In genomic region chr12:119981731-119982130, GRCm38 (mm10) we compare ENCODE assay signal across 9 mouse cellular contexts. TPM values are rescaled to one million over a fixed set of nuclear protein-coding genes. Genes with fewer than 3 reads are reported as not detected.
DNase-seq lines count a peak whose midpoint lies in the region; ATAC-seq and TF ChIP-seq lines count a peak whose summit lies in the region.
"Had no signal": no experiment of that assay in that cellular context is flagged by ENCODE, and none has a peak within 500 bp of the region (broad histone marks: within the 10 kb centered on the region; RNA-seq: fewer than 3 reads in every experiment).

No protein-coding gene starts in this region.

- TF ChIP-seq CTCF in spleen, adult 2 months (IDR thresholded peaks at IDR 0.05; ENCODE audit: extremely low read depth, insufficient read depth, insufficient read length, insufficient replicate concordance), result no peak

- H3K27ac ChIP-seq in spleen, adult 2 months (ENCODE audit: insufficient read depth, low read length), result no peak overlapping the region
- H3K27ac ChIP-seq in hindbrain, embryonic 14.5 days, result no peak overlapping the region
- H3K27ac ChIP-seq: hindbrain, embryonic 15.5 days had no signal

- H3K27me3 ChIP-seq in spleen, adult 2 months (ENCODE audit: control insufficient read depth, insufficient read depth, low read length), result no peaks in the 10 kb centered on the region
- H3K27me3 ChIP-seq in hindbrain, embryonic 14.5 days (ENCODE audit: control insufficient read depth, insufficient read depth, low read length), result no peaks in the 10 kb centered on the region
- H3K27me3 ChIP-seq: hindbrain, embryonic 15.5 days had no signal

- H3K9ac ChIP-seq in hindbrain, embryonic 14.5 days, result no peak overlapping the region
- H3K9ac ChIP-seq: hindbrain, embryonic 15.5 days had no signal

- H3K4me1 ChIP-seq in spleen, adult 2 months (ENCODE audit: control insufficient read depth, insufficient read depth, insufficient read length), result no peaks in the 10 kb centered on the region
- no peaks in the 10 kb centered on the region for H3K4me1 ChIP-seq in hindbrain, embryonic 14.5 days (replicated peaks; ENCODE audit: control insufficient read depth, insufficient read depth, low read length)
- H3K4me1 ChIP-seq: hindbrain, embryonic 15.5 days had no signal

- H3K4me3 ChIP-seq in spleen, adult 2 months (ENCODE audit: extremely low read depth, insufficient read depth, insufficient read length), result no peak overlapping the region
- no peak overlapping the region for H3K4me3 ChIP-seq in hindbrain, embryonic 14.5 days (replicated peaks; ENCODE audit: low read length)
- H3K4me3 ChIP-seq: hindbrain, embryonic 15.5 days had no signal

- no peaks in the 10 kb centered on the region for H3K9me3 ChIP-seq in hindbrain, embryonic 14.5 days (ENCODE audit: control insufficient read depth, low read length)
- H3K9me3 ChIP-seq: hindbrain, embryonic 15.5 days had no signal

- no peaks in the 10 kb centered on the region for H3K36me3 ChIP-seq in spleen, adult 2 months (ENCODE audit: control insufficient read depth, insufficient read depth, low read length)
- H3K36me3 ChIP-seq in hindbrain, embryonic 14.5 days (replicated peaks; ENCODE audit: control insufficient read depth, insufficient read depth), result no peaks in the 10 kb centered on the region
- H3K36me3 ChIP-seq: hindbrain, embryonic 15.5 days had no signal

- peak; percentile 71 to 77 for DNase-seq in cerebellum, postnatal 10 days
- DNase-seq in spleen, adult 2 months (ENCODE audit: low read depth in 1 of 2, low spot score in 2 of 2), result peak; percentile 1 to 4
- DNase-seq in spleen, adult 12 weeks (ENCODE audit: low spot score), result no peak
- peak; percentile 85 for DNase-seq in hindbrain, embryonic 14.5 days (ENCODE audit: low spot score)
- DNase-seq in lung, postnatal 10 days, result peak; percentile 45
- peak; percentile 46 for DNase-seq in telencephalon, adult 2 months (ENCODE audit: low read depth, low spot score)

- 0% methylated on average over 2 of the region's 2 CpGs for WGBS in spleen, adult 2 months
- 1% methylated on average over 2 of the region's 2 CpGs for WGBS in hindbrain, embryonic 14.5 days

- no peak for TF ChIP-seq POLR2A in spleen, adult 2 months (IDR thresholded peaks at IDR 0.05; ENCODE audit: low read depth, low read length)

- ATAC-seq in cerebellum, adult (ENCODE audit: insufficient number of reproducible peaks, low FRiP score, low TSS enrichment), result no peak
- peak; percentile 83 for ATAC-seq in common myeloid progenitor, adult 5-6 weeks (replicated peaks; ENCODE audit: low read depth, poor library complexity, severe bottlenecking)
- no peak for ATAC-seq in hindbrain, embryonic 14.5 days (ENCODE audit: low FRiP score)

- no peak overlapping the region for H3K4me2 ChIP-seq in hindbrain, embryonic 14.5 days (replicated peaks)
- H3K4me2 ChIP-seq: hindbrain, embryonic 15.5 days had no signal

RNA-seq across cellular contexts. Expression of gene Tmem196, which starts 36.1 kb away (rescaled TPM):
- polyA plus RNA-seq in spleen, adult 2 months (2012; rRNA removed), result not detected in 2 replicates
- not detected in 2 replicates for total RNA-seq in common myeloid progenitor, adult 5-6 weeks (2017)
- 9.7 and 12.3 TPM in 2 replicates for polyA plus RNA-seq in hindbrain, embryonic 14.5 days (2014; fragmentation: Nextera tagmentation; extraction: Ambion mirVana)

Comparison
In these comparisons a context has a peak if more than half of its experiments do, and no peak if none do; other contexts are left out.
1. RNA of gene Tmem196, which starts 36.1 kb away (polyA plus RNA-seq): 9.7 to 12.3 TPM in hindbrain, embryonic 14.5 days; not detected in spleen, adult 2 months; every median in the first group is over 10 times any median in the second.